Mouse (Mus musculus) thymus, postnatal 0 days (tissue): ENCODE measurements around the gene Olfr547. TPM values are rescaled to one million over a fixed set of nuclear protein-coding genes. Genes with fewer than 3 reads are reported as not detected.

Experiments used
- DNase-seq: peaks from one replicate; pipeline ENCODE4 v3.0.0-alpha.2; 2015; ENCODE audit warnings: low spot score
- polyA plus RNA-seq: library from polyadenylated mRNA; unstranded; fragments of >200 nt; fragmentation: Nextera tagmentation; extraction: Ambion mirVana; gene quantifications from 2 replicates; pipeline ENCODE4 v1.2.1, GENCODE M21; 2015

Gene Olfr547
- polyA plus RNA-seq, 1 experiment from 2014 or later, result not detected

- DNase-seq, result peak; percentile 87
These were observed 30.7 kb downstream of the Olfr547 start, which contains the start of gene Trim21 for GRCm38 (mm10) chr7:102564999-102565997. TSS of gene Trim21 (minus strand) at chr7:102565486.

GRCm38 (mm10) chr7:102566219-102566618 lies 31.7 kb downstream of the Olfr547 start:
- no peak for DNase-seq

DNA sequence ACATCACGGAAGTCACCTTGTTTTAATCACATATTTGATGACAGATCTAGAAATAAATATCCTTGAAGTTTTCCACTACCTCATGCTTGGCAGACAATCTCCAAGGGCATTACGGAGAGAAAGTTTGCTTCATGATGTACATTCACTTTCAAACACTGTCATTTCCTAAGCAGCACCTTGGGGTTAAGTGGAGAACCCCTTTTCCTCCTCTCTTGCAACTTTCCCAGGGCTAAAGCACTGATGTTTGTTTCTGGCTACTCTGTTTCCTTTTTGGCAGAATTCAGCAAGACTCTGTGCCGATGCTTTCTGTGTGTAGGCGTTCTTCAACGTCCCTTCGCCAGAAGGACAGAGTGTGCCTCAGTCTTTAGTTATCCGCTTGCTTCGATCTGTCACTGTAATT lies 36.6 kb downstream of the Olfr547 start, which contains the start of gene Olfr550:
Olfr550 (plus strand) TSS at position 301 of the 400 bp plus-strand sequence.
- no peak for DNase-seq

DNA sequence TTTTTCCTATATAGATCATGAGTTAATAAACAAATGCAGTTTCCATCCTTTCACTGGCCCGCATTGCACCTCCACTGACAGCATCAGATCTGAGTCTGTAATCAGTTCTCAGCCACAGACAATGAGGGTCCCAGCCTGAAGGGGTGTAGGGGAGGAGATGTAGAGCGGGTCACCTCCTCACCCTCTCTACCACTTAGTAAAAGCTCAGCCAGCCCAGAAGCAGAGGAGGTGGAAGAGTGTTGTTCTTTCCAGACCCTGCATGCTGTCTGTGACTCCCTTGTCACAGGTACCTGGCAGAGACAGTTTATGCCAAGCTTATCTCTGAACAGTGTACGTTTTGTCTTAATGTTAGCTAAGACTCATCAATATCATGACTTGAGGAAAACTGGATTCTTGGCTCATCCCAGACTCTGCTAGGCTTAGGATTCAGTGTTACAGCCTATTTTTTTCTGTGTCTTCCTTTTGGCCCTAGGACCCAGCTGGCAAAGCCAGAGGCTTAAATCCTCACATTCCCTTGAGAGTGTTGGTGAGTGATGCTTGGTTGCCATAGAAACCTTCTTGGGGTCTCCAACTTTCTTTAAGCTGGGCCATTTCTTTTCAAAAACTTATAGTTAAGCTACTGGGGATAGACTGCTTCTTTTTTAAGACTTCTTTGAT lies 38.8 kb downstream of the Olfr547 start:
- no peak for DNase-seq

DNA sequence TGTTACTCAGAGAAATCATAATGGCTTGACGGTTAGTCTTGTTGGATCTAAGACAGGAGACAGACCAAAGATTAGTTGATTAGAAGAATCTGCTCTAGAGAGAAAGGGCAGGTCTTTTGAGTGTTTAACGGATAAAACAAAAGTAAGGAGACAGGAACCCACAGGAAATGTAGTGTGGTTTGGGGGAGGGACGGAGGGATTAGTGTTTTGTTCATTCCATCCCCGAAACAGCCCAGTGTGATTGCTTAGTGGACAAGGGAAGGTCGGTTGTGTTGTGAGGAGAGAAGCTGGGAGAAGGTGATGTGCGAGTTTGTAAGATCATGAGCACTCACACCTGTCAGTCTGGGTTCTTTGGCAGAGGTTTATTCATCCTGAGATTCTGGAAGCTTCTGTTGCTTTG lies 41.4 kb downstream of the Olfr547 start:
- peak; percentile 2 for DNase-seq

Other genes with a start within 250 kb of the Olfr547 start
- gene Rrm1, start 93.1 kb upstream of the Olfr547 start, polyA plus RNA-seq, result 143 and 151 TPM in 2 replicates
- 0.14 and 0.34 TPM in 2 replicates for gene Olfr543, start 53.1 kb upstream of the Olfr547 start, polyA plus RNA-seq
- 0.05 TPM in 1 of 2 replicates, not detected in the other for gene Olfr544, start 46.4 kb upstream of the Olfr547 start, polyA plus RNA-seq
- 0.08 TPM in 1 of 2 replicates, not detected in the other for gene Olfr545, start 35.2 kb upstream of the Olfr547 start, polyA plus RNA-seq
- not detected in 2 replicates for gene Olfr548-ps1, start 6.1 kb downstream of the Olfr547 start, polyA plus RNA-seq
- not detected in 2 replicates for gene Olfr549, start 15.1 kb downstream of the Olfr547 start, polyA plus RNA-seq
- gene Trim21, start 30.7 kb downstream of the Olfr547 start, polyA plus RNA-seq, result 3.0 and 3.9 TPM in 2 replicates
- 0.26 TPM in 1 of 2 replicates, not detected in the other for gene Olfr550, start 36.7 kb downstream of the Olfr547 start, polyA plus RNA-seq
- not detected in 2 replicates for gene Olfr551, start 57.1 kb downstream of the Olfr547 start, polyA plus RNA-seq
- not detected in 2 replicates for gene Olfr552, start 63.0 kb downstream of the Olfr547 start, polyA plus RNA-seq
- not detected in 2 replicates for gene Olfr553, start 83.5 kb downstream of the Olfr547 start, polyA plus RNA-seq
- gene Olfr554, start 103.7 kb downstream of the Olfr547 start, polyA plus RNA-seq, result not detected in 2 replicates
- gene Olfr555, start 124.1 kb downstream of the Olfr547 start, polyA plus RNA-seq, result not detected in 2 replicates
- gene Olfr556, start 130.2 kb downstream of the Olfr547 start, polyA plus RNA-seq, result not detected in 2 replicates
- 8.1 and 8.6 TPM in 2 replicates for gene Trim68, start 152.6 kb downstream of the Olfr547 start, polyA plus RNA-seq
- gene Olfr557, start 161.2 kb downstream of the Olfr547 start, polyA plus RNA-seq, result not detected in 2 replicates
- 0.37 and 0.38 TPM in 2 replicates for gene Olfr558, start 167.5 kb downstream of the Olfr547 start, polyA plus RNA-seq
- not detected in 2 replicates for gene Olfr33, start 184.3 kb downstream of the Olfr547 start, polyA plus RNA-seq
- not detected in 2 replicates for gene Olfr559, start 192.7 kb downstream of the Olfr547 start, polyA plus RNA-seq
- gene Olfr560, start 224.6 kb downstream of the Olfr547 start, polyA plus RNA-seq, result not detected in 2 replicates
- gene Olfr78, start 224.7 kb downstream of the Olfr547 start, polyA plus RNA-seq, result 0.05 and 0.10 TPM in 2 replicates
- gene Olfr561, start 236.5 kb downstream of the Olfr547 start, polyA plus RNA-seq, result not detected in 2 replicates